Mouse (Mus musculus): Measurements from ENCODE around the gene Ccng2. TPM values are rescaled to one million over a fixed set of nuclear protein-coding genes. Genes with fewer than 3 reads are reported as not detected.

The Ccng2 gene
- polyA plus RNA-seq (2015; fragmentation: Nextera tagmentation; extraction: Ambion mirVana) = 50.2 and 51.2 TPM in 2 replicates

DNA sequence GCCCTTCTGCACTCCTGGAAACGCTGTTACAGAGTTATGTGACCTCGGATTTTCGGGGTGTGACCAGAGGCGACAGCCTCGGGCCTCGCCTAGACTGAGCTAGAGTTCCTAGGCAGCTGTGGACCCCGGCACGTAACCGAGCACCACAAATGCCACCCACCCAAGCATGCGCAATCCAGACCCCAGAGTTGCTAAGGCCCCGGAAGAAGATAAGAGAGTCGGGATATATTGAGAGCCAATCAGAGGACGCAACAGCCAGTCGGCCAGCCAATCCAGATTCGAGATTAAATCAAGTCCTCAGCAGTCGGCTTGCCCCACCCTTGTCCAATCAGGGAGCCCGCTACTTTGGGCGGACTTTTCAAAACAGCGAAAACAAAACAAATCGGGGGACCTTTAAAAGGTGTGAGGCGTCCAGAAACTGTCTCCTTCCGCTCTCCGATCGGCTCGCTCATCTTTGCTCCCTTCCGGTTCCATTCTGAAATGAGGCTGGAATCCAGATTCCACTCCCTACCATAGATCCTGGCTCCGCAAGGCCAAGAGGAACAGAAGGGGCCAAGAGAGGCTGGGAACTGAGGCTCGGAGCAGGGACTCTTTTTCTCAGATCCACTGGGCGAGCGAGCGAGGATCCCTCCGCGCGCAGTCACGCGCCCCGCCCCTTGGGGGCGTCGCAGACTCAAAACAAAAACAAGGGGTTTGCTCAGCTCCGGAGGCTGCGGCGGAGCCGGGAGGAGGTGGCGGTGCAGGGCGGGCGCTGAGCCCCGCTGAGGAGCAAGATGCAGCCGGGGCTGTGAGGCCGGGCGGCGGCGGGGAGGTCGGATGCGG is at the start of gene Ccng2:
Ccng2 (plus strand) TSS at position 375 of the 822 bp plus-strand sequence.
- Histone ChIP-seq H3K36me3 (ENCODE audit: insufficient read depth, low read length) (peaks cover 14% of the 10 kb centered on the region; the same call in 1 of the 2 replicates), H3K4me3 (ENCODE audit: low read depth, low read length) (peak within 1 kb of the TSS; percentile 100), H3K27me3 (replicated peaks; ENCODE audit: insufficient read depth, low read length) (no peaks in the 10 kb centered on the region), H3K9ac (replicated peaks; ENCODE audit: low read depth) (peak within 1 kb of the TSS; percentile 96), H3K27ac (ENCODE audit: low read length) (peak within 1 kb of the TSS; percentile 97), H3K9me3 (ENCODE audit: low read length) (no peaks in the 10 kb centered on the region), H3K4me2 (replicated peaks; ENCODE audit: low read depth, low read length) (peak within 1 kb of the TSS; percentile 68), H3K4me1 (ENCODE audit: insufficient read depth, low read depth, low read length) (0 out of 2 replicates have a peak, but pooled peaks cover 3% of the 10 kb centered on the region)
- under 1% methylated on average over 52 of the region's 54 CpGs for WGBS
- DNase-seq (ENCODE audit: low spot score) (peak; percentile 99), ATAC-seq (peak; percentile 96)
- TF ChIP-seq EP300 (IDR thresholded peaks at IDR 0.05) (peak; percentile 76), CTCF (IDR thresholded peaks at IDR 0.05) (peak; percentile 42)

DNA sequence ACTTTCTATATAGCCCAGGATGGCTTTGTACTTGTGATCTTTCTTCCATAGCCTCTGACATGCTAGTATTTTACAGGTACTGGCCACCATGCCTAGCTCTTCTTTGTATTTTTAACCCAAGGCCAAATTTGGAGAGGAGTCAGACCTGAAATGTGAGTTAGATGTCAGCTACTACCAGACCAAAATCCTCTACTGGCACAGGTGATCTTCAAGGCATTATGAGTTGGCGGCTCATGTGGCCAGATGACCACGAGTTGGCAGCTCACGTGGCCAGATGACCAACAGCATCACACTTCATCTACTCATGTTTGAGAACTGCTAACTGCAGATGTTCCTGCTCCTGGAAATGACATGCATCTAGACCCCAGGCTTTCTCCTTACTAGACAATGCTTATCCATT is 48.7 kb upstream of the Ccng2 start:
- H3K36me3 ChIP-seq (ENCODE audit: insufficient read depth, low read length) = no peaks in the 10 kb centered on the region
- no peaks in the 10 kb centered on the region for H3K4me1 ChIP-seq (ENCODE audit: insufficient read depth, low read depth, low read length)
- H3K27ac ChIP-seq (ENCODE audit: low read length) = no peak overlapping the region
- no peak for ATAC-seq
- no peak overlapping the region for H3K9ac ChIP-seq (replicated peaks; ENCODE audit: low read depth)
- no peak overlapping the region for H3K4me2 ChIP-seq (replicated peaks; ENCODE audit: low read depth, low read length)
- 78% methylated on average over 3 of the region's 3 CpGs for WGBS
- no peaks in the 10 kb centered on the region for H3K9me3 ChIP-seq (ENCODE audit: low read length)
- no peak overlapping the region for H3K4me3 ChIP-seq (ENCODE audit: low read depth, low read length)
- no peak for TF ChIP-seq CTCF (IDR thresholded peaks at IDR 0.05)
- no peaks in the 10 kb centered on the region for H3K27me3 ChIP-seq (replicated peaks; ENCODE audit: insufficient read depth, low read length)
- DNase-seq (ENCODE audit: low spot score) = no peak

- DNase-seq (ENCODE audit: low spot score) = peak; percentile 88
- no peaks in the 10 kb centered on the region for H3K36me3 ChIP-seq (ENCODE audit: insufficient read depth, low read length)
- TF ChIP-seq EP300 (IDR thresholded peaks at IDR 0.05) (no peak), CTCF (IDR thresholded peaks at IDR 0.05) (no peak)
- 0 out of 2 replicates have a peak overlapping the region, but pooled peaks have one; percentile 2 for H3K4me2 ChIP-seq (replicated peaks; ENCODE audit: low read depth, low read length)
- 30% methylated on average over 3 of the region's 3 CpGs for WGBS
- ATAC-seq = peak; percentile 74
- H3K4me3 ChIP-seq (ENCODE audit: low read depth, low read length) = no peak overlapping the region
- no peaks in the 10 kb centered on the region for H3K9me3 ChIP-seq (ENCODE audit: low read length)
- no peaks in the 10 kb centered on the region for H3K27me3 ChIP-seq (replicated peaks; ENCODE audit: insufficient read depth, low read length)
- no peaks in the 10 kb centered on the region for H3K4me1 ChIP-seq (ENCODE audit: insufficient read depth, low read depth, low read length)
- H3K9ac ChIP-seq (replicated peaks; ENCODE audit: low read depth) = no peak overlapping the region
- H3K27ac ChIP-seq (ENCODE audit: low read length) = no peak overlapping the region
Measured at GRCm38 (mm10) chr5:93221661-93222060, 45.4 kb upstream of the Ccng2 start.

DNA sequence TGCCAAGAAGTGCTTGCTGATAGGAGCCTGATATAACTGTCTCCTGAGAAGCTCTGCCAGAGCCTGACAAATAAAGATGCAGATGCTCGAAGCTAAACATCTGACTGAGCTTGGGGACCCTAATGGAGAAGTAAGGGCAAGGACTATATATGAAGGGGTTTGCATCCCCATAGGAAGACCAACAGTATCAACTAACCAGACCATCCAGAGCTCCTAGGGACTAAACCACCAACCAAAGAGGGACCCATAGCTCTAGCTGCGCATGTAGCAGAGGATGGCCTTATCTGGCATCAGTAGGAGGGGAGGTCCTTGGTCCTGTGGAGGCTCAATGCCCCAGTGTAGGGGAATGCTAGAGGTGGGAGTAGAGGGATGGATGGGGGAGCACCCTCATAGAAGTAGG is 42.5 kb upstream of the Ccng2 start:
- TF ChIP-seq CTCF (IDR thresholded peaks at IDR 0.05) = no peak
- TF ChIP-seq EP300 (IDR thresholded peaks at IDR 0.05) = no peak
- ATAC-seq (no peak), DNase-seq (ENCODE audit: low spot score) (no peak)
- H3K9me3 ChIP-seq (ENCODE audit: low read length) = no peaks in the 10 kb centered on the region
- no peaks in the 10 kb centered on the region for H3K27me3 ChIP-seq (replicated peaks; ENCODE audit: insufficient read depth, low read length)
- WGBS = 58% methylated on average over 2 of the region's 2 CpGs
- no peak overlapping the region for H3K27ac ChIP-seq (ENCODE audit: low read length)
- H3K4me1 ChIP-seq (ENCODE audit: insufficient read depth, low read depth, low read length) = no peaks in the 10 kb centered on the region
- H3K36me3 ChIP-seq (ENCODE audit: insufficient read depth, low read length) = no peaks in the 10 kb centered on the region
- H3K4me3 ChIP-seq (ENCODE audit: low read depth, low read length) = no peak overlapping the region
- no peak overlapping the region for H3K9ac ChIP-seq (replicated peaks; ENCODE audit: low read depth)
- no peak overlapping the region for H3K4me2 ChIP-seq (replicated peaks; ENCODE audit: low read depth, low read length)

DNA sequence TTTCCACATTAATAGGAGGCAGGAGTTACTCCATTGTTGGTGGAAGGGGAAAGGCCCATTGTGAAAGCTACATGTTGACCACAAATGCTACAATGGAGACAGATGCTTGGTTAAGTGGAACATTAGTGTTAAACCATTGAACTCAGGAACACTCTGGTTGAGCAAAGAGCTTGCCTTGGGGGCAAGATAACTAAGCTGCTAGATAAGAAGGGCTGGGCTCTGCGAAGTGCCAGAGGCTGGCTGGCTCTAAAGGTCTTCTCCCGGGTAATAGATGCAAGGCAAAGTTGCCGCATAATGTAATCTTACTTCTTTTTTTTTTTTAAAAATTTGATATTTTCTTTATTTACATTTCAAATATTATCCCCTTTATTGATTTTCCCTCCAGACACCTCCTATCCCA is 39.9 kb upstream of the Ccng2 start:
- H3K27ac ChIP-seq (ENCODE audit: low read length) = no peak overlapping the region
- no peaks in the 10 kb centered on the region for H3K36me3 ChIP-seq (ENCODE audit: insufficient read depth, low read length)
- DNase-seq (ENCODE audit: low spot score) (no peak), ATAC-seq (no peak)
- H3K4me3 ChIP-seq (ENCODE audit: low read depth, low read length) = no peak overlapping the region
- no peaks in the 10 kb centered on the region for H3K4me1 ChIP-seq (ENCODE audit: insufficient read depth, low read depth, low read length)
- H3K9ac ChIP-seq (replicated peaks; ENCODE audit: low read depth) = no peak overlapping the region
- no peaks in the 10 kb centered on the region for H3K27me3 ChIP-seq (replicated peaks; ENCODE audit: insufficient read depth, low read length)
- WGBS = 91% methylated on average over 3 of the region's 3 CpGs
- no peaks in the 10 kb centered on the region for H3K9me3 ChIP-seq (ENCODE audit: low read length)
- no peak overlapping the region for H3K4me2 ChIP-seq (replicated peaks; ENCODE audit: low read depth, low read length)
- TF ChIP-seq CTCF (IDR thresholded peaks at IDR 0.05) (no peak), EP300 (IDR thresholded peaks at IDR 0.05) (no peak)

DNA sequence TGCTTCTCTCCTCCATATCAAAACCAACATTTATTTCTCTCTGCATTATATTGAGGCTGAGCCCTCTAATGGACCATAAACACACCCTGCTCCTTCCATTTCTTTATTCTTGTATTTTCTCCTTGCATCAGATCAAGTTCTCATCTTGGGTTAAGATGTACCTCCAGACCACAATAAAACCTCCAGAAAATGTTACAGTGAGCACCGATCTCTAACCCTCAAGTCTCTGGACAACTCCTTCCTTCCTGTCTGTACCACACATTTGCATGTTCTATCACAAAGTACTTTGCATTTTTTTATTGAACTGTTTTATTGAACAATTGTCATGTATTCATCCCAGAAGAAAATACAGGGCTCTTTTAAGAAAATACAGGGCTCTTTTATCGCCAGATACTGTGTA is 37.5 kb upstream of the Ccng2 start:
- 81% methylated on average over 2 of the region's 2 CpGs for WGBS
- no peak overlapping the region for H3K27ac ChIP-seq (ENCODE audit: low read length)
- H3K9me3 ChIP-seq (ENCODE audit: low read length) = no peaks in the 10 kb centered on the region
- DNase-seq (ENCODE audit: low spot score) = no peak
- H3K27me3 ChIP-seq (replicated peaks; ENCODE audit: insufficient read depth, low read length) = no peaks in the 10 kb centered on the region
- no peaks in the 10 kb centered on the region for H3K4me1 ChIP-seq (ENCODE audit: insufficient read depth, low read depth, low read length)
- H3K4me2 ChIP-seq (replicated peaks; ENCODE audit: low read depth, low read length) = no peak overlapping the region
- H3K4me3 ChIP-seq (ENCODE audit: low read depth, low read length) = no peak overlapping the region
- no peak for ATAC-seq
- no peak overlapping the region for H3K9ac ChIP-seq (replicated peaks; ENCODE audit: low read depth)
- no peaks in the 10 kb centered on the region for H3K36me3 ChIP-seq (ENCODE audit: insufficient read depth, low read length)
- no peak for TF ChIP-seq EP300 (IDR thresholded peaks at IDR 0.05)
- TF ChIP-seq CTCF (IDR thresholded peaks at IDR 0.05) = no peak

All from lung, postnatal 0 days (tissue).